Mouse (Mus musculus) adrenal gland, postnatal 10 days (tissue): Measurements from ENCODE around the gene Psmd11. TPM values are rescaled to one million over a fixed set of nuclear protein-coding genes. Genes with fewer than 3 reads are reported as not detected.

Source experiments
- DNase-seq: peaks from one replicate; pipeline ENCODE4 v3.0.0; 2021; ENCODE audit warnings: mixed read lengths
- total RNA-seq, 2 experiments: library from RNA; stranded (reverse); gene quantifications; 2 replicates each; pipeline ENCODE4 v1.2.3; 2021

The Psmd11 gene
- total RNA-seq, 2 experiments from 2014 or later = 108 to 118 TPM

- DNase-seq = peak; percentile 55
These were observed 53.1 kb downstream of the Psmd11 start for GRCm38 (mm10) chr11:80481409-80482050.

GRCm38 (mm10) chr11:80482347-80482746 is 53.9 kb downstream of the Psmd11 start:
- no peak for DNase-seq

GRCm38 (mm10) chr11:80482921-80483320 is 54.5 kb downstream of the Psmd11 start:
- no peak for DNase-seq

GRCm38 (mm10) chr11:80483536-80484067 is 55.2 kb downstream of the Psmd11 start:
- DNase-seq = no peak

- no peak for DNase-seq
These were observed 55.9 kb downstream of the Psmd11 start for GRCm38 (mm10) chr11:80484191-80484791.

- no peak for DNase-seq
These were observed 56.7 kb downstream of the Psmd11 start for GRCm38 (mm10) chr11:80485120-80485551.

GRCm38 (mm10) chr11:80485622-80486206 is 57.3 kb downstream of the Psmd11 start:
- DNase-seq = no peak

GRCm38 (mm10) chr11:80487904-80488587 is 59.6 kb downstream of the Psmd11 start:
- DNase-seq = no peak

GRCm38 (mm10) chr11:80489172-80489881 is 60.9 kb downstream of the Psmd11 start:
- DNase-seq = no peak

GRCm38 (mm10) chr11:80489882-80490196 is 61.4 kb downstream of the Psmd11 start:
- DNase-seq = no peak

GRCm38 (mm10) chr11:80490831-80491230 is 62.4 kb downstream of the Psmd11 start:
- no peak for DNase-seq

- DNase-seq = no peak
These were observed 64.8 kb downstream of the Psmd11 start for GRCm38 (mm10) chr11:80493186-80493585.

GRCm38 (mm10) chr11:80494852-80495251 is 66.4 kb downstream of the Psmd11 start:
- no peak for DNase-seq

GRCm38 (mm10) chr11:80495972-80496371 is 67.6 kb downstream of the Psmd11 start:
- no peak for DNase-seq

GRCm38 (mm10) chr11:80496640-80497039 is 68.2 kb downstream of the Psmd11 start:
- no peak for DNase-seq

- no peak for DNase-seq
These were observed 69.0 kb downstream of the Psmd11 start for GRCm38 (mm10) chr11:80497225-80497919.

GRCm38 (mm10) chr11:80498328-80499070 is 70.1 kb downstream of the Psmd11 start:
- no peak for DNase-seq

- no peak for DNase-seq
These were observed 71.1 kb downstream of the Psmd11 start for GRCm38 (mm10) chr11:80499550-80499952.

- no peak for DNase-seq
These were observed 74.9 kb downstream of the Psmd11 start for GRCm38 (mm10) chr11:80503281-80503680.

GRCm38 (mm10) chr11:80503726-80504452 is 75.5 kb downstream of the Psmd11 start:
- no peak for DNase-seq
